Mouse (Mus musculus): Measurements from ENCODE around the gene Max.

DNA sequence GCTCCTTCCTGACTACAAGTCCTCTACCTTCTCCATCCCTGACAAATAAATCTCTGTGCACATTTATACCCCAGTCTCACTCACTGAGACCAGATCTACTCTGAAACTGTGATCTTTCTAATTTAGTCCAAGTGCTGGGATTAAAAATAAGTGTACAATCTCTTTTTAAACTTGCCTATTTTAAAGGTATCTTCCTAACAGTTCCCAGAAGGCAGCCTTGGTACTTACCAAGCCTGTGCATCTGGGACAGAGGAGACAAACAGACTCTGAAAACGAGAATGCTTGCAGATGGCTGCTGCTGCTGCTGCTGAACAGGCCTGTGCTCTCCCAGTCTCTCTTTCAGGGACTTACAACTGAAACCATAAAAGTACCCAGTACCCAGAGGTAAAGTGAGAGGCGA, 19.5 kb downstream of the Max start:
- TF ChIP-seq CTCF (IDR thresholded peaks at IDR 0.05; ENCODE audit: low read depth) (no peak), EP300 (IDR thresholded peaks at IDR 0.05; ENCODE audit: low read depth) (no peak)

All from heart, postnatal 0 days (tissue).